Mouse (Mus musculus) lung, postnatal 25 days (tissue): ENCODE data around the gene Ksr2.

Experiments used
- DNase-seq: peaks from one replicate; pipeline ENCODE4 v3.0.0; 2022; ENCODE audit warnings: low spot score

Gene Ksr2

DNA sequence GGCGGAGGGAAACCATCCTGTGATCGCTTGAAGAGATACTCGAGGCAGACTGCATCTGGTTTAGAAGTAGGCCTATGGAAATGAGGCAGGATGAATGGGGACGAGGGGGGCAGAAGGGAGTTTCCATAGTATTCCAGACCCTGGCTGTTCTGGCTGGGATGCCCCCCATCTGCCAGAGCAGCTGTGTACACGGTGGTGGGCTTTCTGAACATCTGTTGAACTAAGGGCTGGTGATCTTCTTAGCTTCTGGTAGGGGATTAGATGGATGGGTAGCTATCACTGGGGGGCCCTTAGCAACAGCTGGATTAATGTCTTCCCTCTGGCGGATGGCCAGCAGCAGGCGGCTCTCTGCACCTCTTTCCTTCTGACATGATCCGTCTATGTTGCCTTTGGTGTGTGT, 276.0 kb downstream of the Ksr2 start:
- no peak for DNase-seq

- DNase-seq: no peak
Measured at GRCm38 (mm10) chr5:117691271-117691670, 277.5 kb downstream of the Ksr2 start.

DNA sequence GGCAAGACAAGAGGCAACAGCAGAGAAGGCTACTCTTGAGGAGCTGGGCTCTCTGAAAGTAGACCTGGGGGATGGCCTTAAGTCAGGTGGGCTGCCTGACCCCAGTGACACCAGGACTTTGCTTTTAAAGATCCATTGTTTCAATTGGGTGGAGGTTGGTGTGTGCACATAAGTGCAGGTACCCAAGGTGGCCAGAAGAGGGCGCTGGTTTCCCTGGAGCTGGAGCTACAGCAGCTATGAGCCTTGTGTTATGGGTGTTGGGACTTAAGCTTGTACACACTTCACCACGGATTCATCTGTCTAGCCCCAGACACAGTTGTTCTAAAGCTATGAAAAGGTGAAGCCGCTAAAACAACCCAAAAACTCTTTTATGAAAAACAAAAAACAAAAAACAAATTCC, 279.8 kb downstream of the Ksr2 start:
- DNase-seq: no peak

- DNase-seq: no peak
Measured at GRCm38 (mm10) chr5:117694632-117695031, 280.8 kb downstream of the Ksr2 start.

DNA sequence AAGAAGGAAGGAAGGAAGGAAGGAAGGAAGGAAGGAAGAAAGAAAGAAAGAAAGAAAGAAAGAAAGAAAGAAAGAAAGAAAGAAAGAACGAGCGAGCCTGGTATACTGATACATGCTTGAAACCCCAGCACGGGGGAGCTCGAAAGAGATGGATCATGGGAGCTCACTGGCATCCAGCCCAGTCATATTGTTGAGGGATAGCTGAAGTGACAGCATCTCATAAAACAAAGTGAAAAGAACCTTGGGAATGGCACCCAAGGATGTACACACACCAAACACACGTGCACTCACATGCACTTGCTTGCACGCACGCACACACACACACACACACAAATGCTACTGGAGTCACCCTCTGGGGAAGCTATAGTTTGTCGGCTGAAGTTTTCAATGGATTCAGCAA, 282.6 kb downstream of the Ksr2 start:
- no peak for DNase-seq

GRCm38 (mm10) chr5:117697589-117697988, 283.8 kb downstream of the Ksr2 start:
- no peak for DNase-seq

DNA sequence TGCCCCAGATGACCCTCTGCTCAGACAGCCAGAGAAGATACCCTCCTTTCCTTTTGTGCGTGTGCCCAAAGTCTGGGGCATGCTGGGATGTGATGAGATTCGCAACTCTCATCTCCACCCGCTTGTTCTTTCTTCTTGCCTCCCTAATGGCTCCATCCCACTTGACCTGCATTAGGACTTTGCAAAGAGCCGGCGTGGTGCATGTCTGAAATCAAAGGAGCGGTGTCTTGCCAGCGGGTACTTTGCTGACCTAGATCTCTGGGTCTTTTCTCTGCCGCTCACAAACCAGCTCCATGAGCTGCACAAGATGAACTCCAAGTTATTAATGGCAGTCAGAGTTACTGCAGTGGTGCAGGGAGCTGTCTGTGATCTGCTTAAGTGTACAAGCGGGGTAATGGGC, 290.6 kb downstream of the Ksr2 start:
- DNase-seq: no peak

- DNase-seq: no peak
Measured at GRCm38 (mm10) chr5:117706633-117707032, 292.8 kb downstream of the Ksr2 start.

DNA sequence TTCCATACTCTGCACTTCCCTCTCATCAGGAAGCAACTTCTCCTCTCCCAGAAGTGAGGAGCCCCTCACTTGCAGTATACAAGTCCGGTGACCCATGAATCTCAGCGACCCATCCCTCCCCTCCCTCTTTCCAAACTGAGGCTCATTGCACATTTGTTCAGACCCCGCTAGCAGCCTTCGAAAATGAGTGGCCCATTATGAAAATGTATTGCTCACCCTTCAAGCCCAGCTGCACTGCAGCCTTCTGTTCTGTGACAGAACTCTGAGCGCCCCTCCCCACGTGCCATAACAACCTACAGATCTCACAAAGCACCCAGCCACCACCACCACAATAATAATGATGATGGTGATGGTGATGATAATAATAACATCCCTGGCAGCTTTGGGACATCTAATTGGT, 295.5 kb downstream of the Ksr2 start:
- DNase-seq: no peak

GRCm38 (mm10) chr5:117711636-117712035, 297.8 kb downstream of the Ksr2 start:
- no peak for DNase-seq

GRCm38 (mm10) chr5:117712207-117712606, 298.4 kb downstream of the Ksr2 start:
- peak; percentile 50 for DNase-seq

DNA sequence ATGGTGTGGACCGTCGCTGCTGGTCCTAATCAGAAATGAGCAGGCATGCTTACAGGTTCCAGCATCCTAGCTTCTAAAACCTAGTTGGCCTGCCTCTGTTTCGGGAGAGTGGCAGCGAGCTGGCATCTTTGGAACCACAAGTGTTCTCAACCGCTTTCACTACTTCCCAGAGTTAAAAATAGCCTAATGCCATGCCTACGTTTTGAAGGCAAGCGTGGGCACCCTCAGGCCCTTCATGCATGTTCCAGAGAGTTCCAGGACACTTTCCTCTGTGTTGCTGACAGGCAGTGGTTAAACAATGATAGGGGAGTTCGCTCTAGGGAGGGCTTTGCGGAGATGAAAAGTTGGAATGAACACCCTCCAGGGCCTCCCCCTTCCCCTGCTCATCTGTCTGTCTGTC, 303.3 kb downstream of the Ksr2 start:
- DNase-seq: no peak

DNA sequence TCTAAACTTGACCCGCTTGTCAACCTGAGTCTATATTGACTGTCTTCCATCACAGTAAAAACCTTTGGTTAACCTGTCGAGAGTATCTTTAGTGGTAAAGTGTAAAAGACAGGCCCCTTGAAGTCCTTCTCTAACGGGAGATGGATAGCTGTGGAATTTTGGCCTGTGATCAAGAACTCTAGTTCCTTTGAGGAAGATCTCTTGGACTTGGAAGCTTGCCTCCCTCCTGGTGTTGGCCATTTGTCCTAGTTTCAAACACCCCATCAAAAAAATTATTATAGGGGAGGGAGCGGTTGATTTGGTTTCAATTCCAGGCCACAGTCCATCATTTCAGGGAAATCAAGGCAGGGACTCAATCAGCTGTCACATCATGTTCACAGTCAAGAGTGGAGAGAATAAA, 309.5 kb downstream of the Ksr2 start:
- DNase-seq: peak; percentile 8

- DNase-seq: no peak
Measured at GRCm38 (mm10) chr5:117726548-117726947, 312.7 kb downstream of the Ksr2 start.

- no peak for DNase-seq
Measured at GRCm38 (mm10) chr5:117727138-117727537, 313.3 kb downstream of the Ksr2 start.

GRCm38 (mm10) chr5:117731311-117731710, 317.5 kb downstream of the Ksr2 start:
- DNase-seq: no peak

DNA sequence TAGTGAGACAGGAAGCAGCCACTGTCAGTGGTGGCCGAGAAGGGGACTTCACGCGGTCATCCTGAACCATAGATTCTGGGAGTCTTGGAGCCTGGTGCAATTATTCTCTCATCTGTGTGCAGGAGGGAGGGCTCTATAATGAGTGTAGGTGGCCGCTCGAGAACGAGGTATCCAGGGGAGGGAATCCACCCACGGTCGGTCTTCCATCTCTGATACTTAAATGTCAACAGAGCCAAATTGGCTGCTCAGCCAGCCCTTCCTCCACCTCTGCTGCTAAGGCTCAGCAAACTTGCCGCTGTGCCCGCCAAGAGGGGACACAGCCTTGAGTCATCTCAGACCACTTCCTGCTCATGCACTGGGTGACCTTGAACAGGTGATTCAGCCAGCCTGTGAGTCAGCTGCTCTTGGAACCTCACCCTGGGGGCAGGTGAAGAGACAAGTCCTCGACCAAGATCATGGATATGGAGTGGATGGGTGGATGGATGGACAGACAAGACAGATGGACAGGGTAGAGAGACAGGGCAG, 330.9 kb downstream of the Ksr2 start:
- DNase-seq: no peak

- DNase-seq: no peak
Measured at GRCm38 (mm10) chr5:117749353-117749752, 335.6 kb downstream of the Ksr2 start.

DNA sequence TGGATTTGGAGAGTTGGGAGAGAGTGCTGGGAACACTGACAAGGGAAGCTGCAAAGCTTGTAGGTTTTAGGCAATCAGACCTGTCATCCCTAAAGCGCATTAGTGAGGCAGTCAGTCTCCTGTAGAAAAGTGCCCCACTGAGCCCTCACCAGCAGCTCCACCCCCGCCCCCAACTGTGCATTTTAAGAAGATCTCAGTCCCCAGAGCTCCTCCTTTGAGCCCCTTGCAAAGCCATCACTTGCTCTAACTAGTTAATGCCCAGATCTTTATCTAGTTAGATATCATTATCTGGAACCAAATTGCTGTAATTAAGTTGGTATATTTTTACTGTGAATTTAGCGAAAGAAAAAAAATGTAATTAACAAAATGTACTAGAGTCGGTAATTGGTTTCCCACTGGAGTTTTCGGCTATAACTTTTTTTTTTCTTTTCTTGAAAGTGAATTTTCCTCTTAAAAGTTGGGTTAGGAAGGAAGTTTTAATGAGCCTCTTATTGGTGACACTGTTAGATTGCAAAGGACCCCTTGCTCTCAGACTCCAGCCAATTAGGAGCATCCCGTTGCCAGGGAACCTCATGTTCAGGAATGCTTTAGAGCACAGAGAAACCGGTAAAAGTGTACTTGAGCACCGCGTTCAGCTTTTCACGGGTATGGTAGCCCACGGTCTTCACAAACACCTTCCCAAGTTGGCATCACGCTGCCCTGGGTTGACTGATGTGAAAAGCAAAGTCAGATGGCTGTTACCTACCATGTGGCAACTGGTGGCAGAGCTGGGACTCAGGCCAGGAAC, 344.1 kb downstream of the Ksr2 start:
- no peak for DNase-seq

DNA sequence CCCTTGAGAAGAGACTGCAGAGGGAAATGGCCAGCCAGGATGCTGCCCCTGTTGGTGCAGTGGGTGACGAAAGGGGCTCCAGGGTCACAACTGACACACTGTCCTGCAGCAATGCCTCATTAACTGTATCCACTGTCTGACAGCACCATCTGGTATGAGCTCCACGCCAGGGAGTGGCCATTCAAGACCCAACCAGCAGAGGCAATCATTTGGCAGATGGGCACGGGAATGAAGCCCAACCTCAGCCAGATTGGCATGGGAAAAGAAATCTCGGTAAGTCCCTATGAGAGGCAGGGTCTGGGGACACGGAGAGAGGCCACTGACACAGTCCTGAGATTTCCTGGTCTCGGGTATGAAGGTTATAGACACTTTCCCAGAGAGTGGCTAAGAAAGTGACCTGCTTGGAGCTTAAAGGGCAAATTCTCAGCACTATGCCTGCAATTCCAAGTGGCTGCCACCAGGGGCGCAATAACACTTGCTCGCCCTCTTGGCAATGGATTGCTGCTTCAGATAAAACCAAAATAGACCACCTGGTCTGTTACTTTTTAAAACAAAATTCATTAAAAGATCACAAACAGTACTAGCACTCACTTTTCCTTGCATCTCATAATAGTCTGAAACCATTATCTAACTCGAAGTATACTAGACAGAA, 347.5 kb downstream of the Ksr2 start:
- DNase-seq: no peak

- no peak for DNase-seq
Measured at GRCm38 (mm10) chr5:117764496-117764895, 350.7 kb downstream of the Ksr2 start.

DNA sequence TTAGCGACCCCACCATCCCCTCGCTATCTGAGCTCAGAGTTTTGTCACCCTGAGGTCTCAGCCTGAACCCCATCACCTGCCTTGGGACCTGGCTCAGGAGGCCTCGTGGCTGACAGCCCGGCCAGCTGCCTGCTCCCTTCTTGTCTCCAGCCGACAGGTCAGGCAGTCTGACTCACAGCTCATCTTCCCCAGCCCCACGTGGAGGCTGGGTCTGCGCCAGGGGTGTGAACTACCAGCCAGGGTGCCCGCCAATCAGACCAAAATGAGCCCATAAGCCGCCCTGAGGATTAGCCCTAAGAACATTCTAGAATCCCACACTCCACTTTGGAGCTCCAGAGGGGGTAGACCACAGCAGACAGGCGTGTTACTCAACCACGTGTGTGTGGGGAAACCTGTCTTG, 365.4 kb downstream of the Ksr2 start:
- no peak for DNase-seq

- DNase-seq: no peak
Measured at GRCm38 (mm10) chr5:117780681-117781080, 366.9 kb downstream of the Ksr2 start, which contains the start of gene Nos1. Gene Nos1, plus strand, starts transcription at chr5:117781032.
